Mouse (Mus musculus) midbrain, postnatal 0 days (tissue): ENCODE results near the gene Zfp148. TPM values are rescaled to one million over a fixed set of nuclear protein-coding genes. Genes with fewer than 3 reads are reported as not detected.
"Not testable (repeated sequence)": the region's sequence is repeated elsewhere in the genome, so short reads cannot be mapped to it uniquely, and the experiment has no call there.

ENCODE experiments used
- ATAC-seq: fragments of 200-750 bp; cut with Nextera tagmentation; 2 replicates; pipeline ENCODE4 v1.8.0; 2017; ENCODE audit warnings: moderate number of reproducible peaks, mild to moderate bottlenecking, moderate TSS enrichment, moderate library complexity; ENCODE audit not compliant: low FRiP score
- DNase-seq: peaks from one replicate; pipeline ENCODE4 v3.0.0-alpha.2; 2015; ENCODE audit warnings: low spot score
- H3K27ac ChIP-seq: fragments of 300-500 bp; sonication (generic); 2 replicates; pipeline ENCODE4 v1.5.1; 2014; ENCODE audit warnings: low read depth, mild to moderate bottlenecking, low read length, mixed read lengths
- H3K27me3 ChIP-seq: fragments of 300-500 bp; sonication (generic); 2 replicates; pipeline ENCODE4 v1.6.1; 2014; ENCODE audit warnings: low read length, control low read depth, mixed read lengths; ENCODE audit not compliant: insufficient read depth
- H3K36me3 ChIP-seq: fragments of 300-500 bp; sonication (generic); 2 replicates; pipeline ENCODE4 v1.6.1; 2014; ENCODE audit warnings: low read length, control low read depth, mixed read lengths; ENCODE audit not compliant: insufficient read depth
- H3K4me1 ChIP-seq: fragments of 300-500 bp; sonication (generic); 2 replicates; pipeline ENCODE4 v1.6.1; 2014; ENCODE audit warnings: mild to moderate bottlenecking, control low read depth, antibody characterized with exemption, low read length, mixed read lengths; ENCODE audit not compliant: insufficient read depth
- H3K4me2 ChIP-seq: fragments of 300-500 bp; sonication (generic); 2 replicates; pipeline ENCODE4 v1.6.1; 2014; ENCODE audit warnings: low read depth, mild to moderate bottlenecking, low read length, mixed read lengths; ENCODE audit not compliant: poor library complexity, severe bottlenecking
- H3K4me3 ChIP-seq: fragments of 300-500 bp; sonication (generic); 2 replicates; pipeline ENCODE4 v1.5.1; 2014; ENCODE audit warnings: low read depth, mild to moderate bottlenecking, low read length, moderate library complexity
- H3K9ac ChIP-seq: fragments of 300-500 bp; sonication (generic); replicated peaks from 2 replicates; pipeline ENCODE4 v1.6.1; 2014; ENCODE audit warnings: mild to moderate bottlenecking, low read length, moderate library complexity, mixed read lengths; ENCODE audit not compliant: poor library complexity, severe bottlenecking
- H3K9me3 ChIP-seq: fragments of 300-500 bp; sonication (generic); 2 replicates; pipeline ENCODE4 v1.6.1; 2016; ENCODE audit warnings: low read length, control low read depth
- CTCF ChIP-seq: IDR thresholded peaks from 2 replicates; pipeline ENCODE4 v1.5.1; 2016; ENCODE audit warnings: antibody characterized with exemption, mild to moderate bottlenecking
- WGBS: fragments of 180-500 bp; shearing (Covaris S2); extraction: QIAGEN DNeasy Blood & Tissue Kit; methylation state at CpG from one replicate; pipeline ENCODE4 v1.1.7; 2014; 5-methylcytosine and 5-hydroxymethylcytosine counted together
- polyA plus RNA-seq: library from polyadenylated mRNA; unstranded; fragments of >200 nt; fragmentation: Nextera tagmentation; extraction: Ambion mirVana; gene quantifications from 2 replicates; pipeline ENCODE4 v1.2.1, GENCODE M21; 2015
- total RNA-seq: library from RNA; depleted of rRNA; stranded (reverse); fragments of >200 nt; gene quantifications from 2 replicates; pipeline ENCODE4 v1.2.3, GENCODE M21; 2014; rRNA removed

The Zfp148 gene
- total RNA-seq (29.0 and 39.4 TPM in 2 replicates), polyA plus RNA-seq (39.1 and 44.2 TPM in 2 replicates)

DNA sequence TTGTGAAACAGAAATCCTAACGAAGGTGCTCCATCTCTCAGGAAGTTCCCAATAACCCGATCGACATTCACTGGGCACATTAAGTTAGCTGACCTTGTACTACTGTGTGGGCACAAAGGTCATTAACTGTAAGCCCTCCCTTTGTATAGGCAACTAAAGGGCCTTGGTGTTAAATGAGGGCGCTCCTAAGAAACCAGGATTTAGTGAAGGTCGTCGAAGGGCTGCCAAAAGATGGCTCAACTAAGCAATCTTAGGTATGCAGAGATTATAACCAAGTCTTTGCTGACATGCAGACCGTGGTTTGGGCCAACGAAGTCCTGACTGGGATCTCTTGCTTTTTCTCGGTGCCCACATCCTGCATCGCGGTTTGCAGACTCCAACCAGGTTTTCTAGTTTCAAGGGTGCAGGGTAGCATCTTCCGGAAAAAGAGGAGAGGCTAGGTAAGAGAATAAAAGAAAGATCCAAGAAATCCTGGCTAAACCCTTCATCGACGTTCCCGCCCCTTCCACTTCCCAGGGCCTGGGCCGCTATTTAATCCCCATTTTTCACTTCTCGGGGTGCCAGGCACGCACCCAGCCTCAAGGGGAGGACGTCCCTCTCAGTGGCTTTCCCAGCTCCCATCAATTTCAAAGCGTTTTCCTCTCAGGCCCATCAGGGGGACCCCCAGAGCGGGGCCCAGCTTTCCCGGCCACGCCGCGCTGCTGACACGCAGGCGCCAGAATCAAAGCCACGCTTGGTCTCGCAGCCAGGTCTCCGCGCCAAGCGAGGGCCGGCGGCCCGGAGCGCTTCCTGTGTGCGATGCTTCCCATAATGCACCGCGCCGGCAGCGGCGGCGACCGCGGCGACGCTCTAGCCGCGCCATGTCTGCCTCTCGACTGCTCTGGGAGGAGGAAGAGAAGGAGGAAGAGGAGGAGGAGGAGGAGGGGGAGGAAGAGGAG lies at the start of gene Zfp148:
Zfp148 (plus strand) TSS at position 893 of the 938 bp plus-strand sequence.
- peak; percentile 60 for TF ChIP-seq CTCF
- 3% methylated on average over 45 of the region's 50 CpGs for WGBS

DNA sequence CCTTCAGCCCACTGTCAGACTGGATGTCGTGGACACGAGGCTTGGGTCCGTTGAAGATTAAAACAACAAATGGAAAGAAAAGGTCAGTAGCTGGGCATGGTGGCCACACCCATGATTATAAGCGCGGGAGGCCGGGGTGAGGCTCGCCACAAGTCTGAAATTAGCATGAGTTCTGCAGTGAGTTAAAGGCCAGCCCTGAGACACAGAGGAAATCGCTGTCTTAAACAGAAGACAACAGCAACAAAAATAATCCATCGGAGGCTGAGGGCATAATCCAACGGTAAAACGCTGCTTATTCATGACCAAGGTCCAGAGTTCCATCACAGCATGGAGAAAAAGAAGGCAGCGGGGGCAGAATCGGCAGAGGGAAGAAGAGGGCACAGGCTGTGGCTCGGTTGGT lies 47.6 kb upstream of the Zfp148 start:
- no peaks in the 10 kb centered on the region for H3K9me3 ChIP-seq
- WGBS: 84% methylated on average over 14 of the region's 14 CpGs
- TF ChIP-seq CTCF: no peak
- H3K4me2 ChIP-seq: no peak overlapping the region
- no peak overlapping the region for H3K4me3 ChIP-seq
- H3K36me3 ChIP-seq: no peaks in the 10 kb centered on the region
- no peaks in the 10 kb centered on the region for H3K4me1 ChIP-seq
- no peak for ATAC-seq
- no peak overlapping the region for H3K9ac ChIP-seq
- DNase-seq: no peak
- no peak overlapping the region for H3K27ac ChIP-seq
- no peaks in the 10 kb centered on the region for H3K27me3 ChIP-seq

More for the DNA sequence above, at the start of gene Zfp148:
- H3K4me2 ChIP-seq: peak within 1 kb of the TSS; percentile 78
- ATAC-seq (peak; percentile 92), DNase-seq (peak; percentile 96)
- not testable (repeated sequence) for H3K36me3 ChIP-seq, H3K27me3 ChIP-seq, H3K9me3 ChIP-seq, H3K4me1 ChIP-seq
- peak within 1 kb of the TSS; percentile 85 for H3K4me3 ChIP-seq
- H3K9ac ChIP-seq: peak within 1 kb of the TSS; percentile 97
- H3K27ac ChIP-seq: peak within 1 kb of the TSS; percentile 97

DNA sequence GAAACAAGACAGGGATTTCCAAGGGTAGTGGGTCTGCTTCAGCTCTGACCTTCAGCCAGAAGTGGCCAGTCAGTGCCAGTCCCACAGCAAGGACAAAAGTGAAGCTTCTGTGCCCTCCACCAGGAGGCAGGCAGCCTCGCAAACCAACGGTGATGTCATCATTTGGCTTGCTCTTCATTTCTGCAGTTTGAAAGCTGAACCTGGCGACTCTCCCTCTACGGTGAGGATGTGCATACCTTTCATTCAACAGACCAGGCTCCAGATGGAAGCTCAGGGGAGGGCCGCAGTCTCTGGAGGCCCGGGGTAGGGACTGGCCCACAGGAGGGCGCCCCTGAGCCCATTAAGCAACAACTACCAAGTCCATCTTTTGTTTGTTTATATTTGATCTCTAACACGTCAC lies 43.5 kb upstream of the Zfp148 start:
- no peak overlapping the region; the same call in 1 of the 2 replicates for H3K27ac ChIP-seq
- H3K36me3 ChIP-seq: no peaks in the 10 kb centered on the region
- no peaks in the 10 kb centered on the region for H3K27me3 ChIP-seq
- peak; percentile 77 for TF ChIP-seq CTCF
- 14% methylated on average over 8 of the region's 8 CpGs for WGBS
- 0 out of 2 replicates have a peak overlapping the region, but pooled peaks have one; percentile 12 for H3K4me2 ChIP-seq
- ATAC-seq (peak; percentile 58), DNase-seq (peak; percentile 86)
- peak overlapping the region; percentile 19; the same call in 1 of the 2 replicates for H3K9ac ChIP-seq
- H3K9me3 ChIP-seq: no peaks in the 10 kb centered on the region
- no peaks in the 10 kb centered on the region for H3K4me1 ChIP-seq
- no peak overlapping the region for H3K4me3 ChIP-seq

DNA sequence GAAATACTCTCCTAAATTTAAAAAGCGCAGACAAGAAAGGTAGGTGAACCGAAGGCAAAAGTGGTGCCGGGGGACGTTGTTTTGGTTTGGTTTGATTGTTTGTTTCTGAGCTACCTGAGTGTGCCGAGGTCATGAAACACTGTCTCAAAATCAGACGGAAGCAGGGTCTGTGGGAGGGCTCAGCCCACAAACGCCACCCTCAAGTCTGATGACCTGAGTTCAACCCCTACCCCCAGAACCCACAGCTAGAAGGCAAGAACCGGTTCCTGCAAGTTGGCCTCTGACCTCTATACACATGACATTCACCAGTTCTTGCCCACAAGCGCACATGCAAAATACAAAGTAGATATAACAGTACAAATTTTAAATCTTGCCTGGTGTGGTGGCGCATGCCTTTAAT lies 43.0 kb upstream of the Zfp148 start:
- Histone ChIP-seq H3K4me1 (no peaks in the 10 kb centered on the region), H3K36me3 (no peaks in the 10 kb centered on the region), H3K9me3 (no peaks in the 10 kb centered on the region), H3K9ac (no peak overlapping the region), H3K27ac (no peak overlapping the region), H3K4me2 (0 out of 2 replicates have a peak overlapping the region, but pooled peaks have one; percentile 12), H3K4me3 (no peak overlapping the region), H3K27me3 (no peaks in the 10 kb centered on the region)
- 84% methylated on average over 10 of the region's 10 CpGs for WGBS
- no peak for ATAC-seq
- DNase-seq: no peak
- no peak for TF ChIP-seq CTCF

DNA sequence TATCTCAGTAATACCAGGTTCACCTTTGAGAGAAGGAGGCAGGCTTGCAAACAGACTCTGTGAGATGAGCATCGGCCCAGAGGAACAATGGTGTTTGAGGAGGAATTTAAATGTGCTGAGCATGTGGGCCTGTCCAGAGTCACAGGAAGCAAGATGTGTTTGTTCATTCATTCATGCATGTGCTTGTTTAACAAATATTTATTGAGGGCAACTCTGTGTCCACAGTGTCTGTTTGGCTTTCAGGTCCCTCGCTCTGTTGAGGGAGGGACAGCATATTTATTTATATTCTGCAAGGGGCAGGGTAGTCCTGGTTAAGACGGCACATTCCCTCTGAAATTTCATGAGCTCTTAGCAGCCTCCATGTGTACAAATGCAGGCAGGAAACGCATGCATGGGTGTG lies 42.1 kb upstream of the Zfp148 start:
- no peaks in the 10 kb centered on the region for H3K9me3 ChIP-seq
- DNase-seq: no peak
- H3K4me1 ChIP-seq: no peaks in the 10 kb centered on the region
- no peak overlapping the region for H3K27ac ChIP-seq
- H3K4me2 ChIP-seq: no peak overlapping the region
- no peak for TF ChIP-seq CTCF
- H3K36me3 ChIP-seq: no peaks in the 10 kb centered on the region
- no peak overlapping the region for H3K4me3 ChIP-seq
- H3K27me3 ChIP-seq: no peaks in the 10 kb centered on the region
- no peak overlapping the region for H3K9ac ChIP-seq
- no peak for ATAC-seq
- 64% methylated on average over 4 of the region's 4 CpGs for WGBS

DNA sequence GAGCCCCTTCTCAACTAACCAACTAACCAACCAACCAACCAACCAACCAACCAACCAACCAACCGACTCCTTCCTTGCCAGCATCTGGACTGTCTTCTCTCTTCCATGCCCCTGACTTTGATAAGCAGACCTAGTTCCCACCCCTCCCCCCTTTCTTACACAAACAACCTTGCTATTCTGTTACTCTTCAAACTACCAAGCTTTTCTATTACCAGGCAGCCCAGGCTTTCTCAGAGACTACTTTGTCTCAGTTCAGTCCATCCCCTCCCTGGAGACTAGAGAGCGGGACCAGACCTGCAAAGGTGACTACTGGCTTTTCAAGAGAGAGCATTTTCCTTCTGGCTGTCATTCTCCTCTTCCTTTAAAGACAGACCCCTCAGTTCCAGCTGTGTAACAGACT lies 41.2 kb upstream of the Zfp148 start:
- no peak for TF ChIP-seq CTCF
- Histone ChIP-seq H3K36me3 (no peaks in the 10 kb centered on the region), H3K4me3 (no peak overlapping the region), H3K9ac (no peak overlapping the region), H3K4me2 (no peak overlapping the region), H3K4me1 (peaks cover 1% of the 10 kb centered on the region; the same call in 1 of the 2 replicates), H3K27ac (no peak overlapping the region), H3K27me3 (no peaks in the 10 kb centered on the region), H3K9me3 (no peaks in the 10 kb centered on the region)
- DNase-seq (no peak), ATAC-seq (no peak)
- 92% methylated on average over 2 of the region's 2 CpGs for WGBS
